In the genomic region with DNA sequence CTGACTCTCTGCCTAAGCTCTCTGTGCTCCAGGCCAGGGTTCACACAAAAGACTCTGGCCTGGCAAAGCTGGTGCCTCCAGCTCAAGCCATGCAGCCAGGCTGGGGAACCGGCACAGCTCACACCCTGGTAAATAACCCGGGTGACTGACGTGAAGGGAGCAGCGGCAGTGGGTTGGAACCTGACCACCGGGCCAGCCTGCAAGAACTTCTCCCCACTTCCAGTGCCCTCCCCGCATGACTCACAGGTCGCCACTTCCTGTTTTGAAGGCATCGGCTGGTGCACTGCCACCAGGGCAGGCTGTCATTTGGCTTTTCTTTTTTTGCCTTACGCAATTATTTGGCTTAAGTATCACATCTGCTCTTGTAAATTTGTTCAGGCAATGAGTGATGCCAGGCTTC, we compare ENCODE assay signal across 8 mouse cellular contexts.
DNase-seq lines count a peak whose midpoint lies in the region; ATAC-seq and TF ChIP-seq lines count a peak whose summit lies in the region.

No protein-coding gene starts in this region.

- intact Hi-C loops in left cerebral cortex, postnatal 14 days (cut with DNase I): no loop called here
- intact Hi-C loops in left cerebral cortex, postnatal 4 days (cut with DNase I): no loop called here

- H3K36me3 ChIP-seq in heart, embryonic 12.5 days: peaks cover 11% of the 10 kb centered on the region; the same call in 1 of the 2 replicates
- H3K36me3 ChIP-seq in lung, embryonic 15.5 days: no peaks in the 10 kb centered on the region
- no peaks in the 10 kb centered on the region for H3K36me3 ChIP-seq in hindbrain, postnatal 0 days (ENCODE audit: insufficient read depth, low read length)

- ATAC-seq in heart, embryonic 12.5 days (ENCODE audit: insufficient number of reproducible peaks, low FRiP score): 0 out of 2 replicates have a peak, but pooled peaks have one; percentile 38
- peak; percentile 46 for ATAC-seq in lung, embryonic 15.5 days (ENCODE audit: borderline replicate concordance, extremely low read depth, low FRiP score, low TSS enrichment)
- ATAC-seq in hindbrain, postnatal 0 days: no peak

- H3K27ac ChIP-seq in brown adipose tissue, adult 24 weeks (replicated peaks; ENCODE audit: low read depth, low read length): peak overlapping the region; percentile 87
- peak overlapping the region; percentile 67 for H3K27ac ChIP-seq in heart, embryonic 12.5 days (ENCODE audit: poor library complexity, severe bottlenecking)
- H3K27ac ChIP-seq in lung, embryonic 15.5 days: peak overlapping the region; percentile 83
- H3K27ac ChIP-seq in hindbrain, postnatal 0 days: no peak overlapping the region

- H3K4me1 ChIP-seq in brown adipose tissue, adult 24 weeks (ENCODE audit: control insufficient read depth, insufficient read depth, insufficient read length, low read length): peaks cover 27% of the 10 kb centered on the region
- peaks cover 34% of the 10 kb centered on the region for H3K4me1 ChIP-seq in heart, embryonic 12.5 days (replicated peaks)
- H3K4me1 ChIP-seq in lung, embryonic 15.5 days: peaks cover 26% of the 10 kb centered on the region
- H3K4me1 ChIP-seq in hindbrain, postnatal 0 days (ENCODE audit: insufficient read depth, low read length): no peaks in the 10 kb centered on the region; the same call in 1 of the 2 replicates

- no peaks in the 10 kb centered on the region for H3K9me3 ChIP-seq in heart, embryonic 12.5 days (replicated peaks)
- H3K9me3 ChIP-seq in lung, embryonic 15.5 days: no peaks in the 10 kb centered on the region
- H3K9me3 ChIP-seq in hindbrain, postnatal 0 days (ENCODE audit: low read length): no peaks in the 10 kb centered on the region

- no peak overlapping the region for H3K9ac ChIP-seq in heart, embryonic 12.5 days
- no peak overlapping the region for H3K9ac ChIP-seq in lung, embryonic 15.5 days
- H3K9ac ChIP-seq in hindbrain, postnatal 0 days (replicated peaks; ENCODE audit: low read length): no peak overlapping the region

- H3K4me2 ChIP-seq in heart, embryonic 12.5 days: no peak overlapping the region
- H3K4me2 ChIP-seq in lung, embryonic 15.5 days: no peak overlapping the region
- no peak overlapping the region for H3K4me2 ChIP-seq in hindbrain, postnatal 0 days (ENCODE audit: low read depth, low read length)

- WGBS in heart, embryonic 12.5 days: 55% methylated on average over 9 of the region's 9 CpGs
- 25% methylated on average over 9 of the region's 9 CpGs for WGBS in lung, embryonic 15.5 days
- WGBS in hindbrain, postnatal 0 days: 57% methylated on average over 9 of the region's 9 CpGs

- no peaks in the 10 kb centered on the region for H3K27me3 ChIP-seq in heart, embryonic 12.5 days (replicated peaks)
- no peaks in the 10 kb centered on the region for H3K27me3 ChIP-seq in lung, embryonic 15.5 days
- H3K27me3 ChIP-seq in hindbrain, postnatal 0 days (ENCODE audit: insufficient read depth, low read length): no peaks in the 10 kb centered on the region

- peak; percentile 35 to 49 for DNase-seq in left cerebral cortex, postnatal 14 days (ENCODE audit: low spot score in 2 of 2)
- DNase-seq in left cerebral cortex, postnatal 4 days: no peak
- peak; percentile 62 to 68 for DNase-seq in kidney, postnatal 36 days
- DNase-seq in spleen, postnatal 14 days (ENCODE audit: low spot score in 2 of 2): peak; percentile 66 to 72
- no peak for DNase-seq in hindbrain, postnatal 0 days (ENCODE audit: low spot score)

- H3K4me3 ChIP-seq in brown adipose tissue, adult 24 weeks (ENCODE audit: insufficient read depth, low read depth, low read length): peak overlapping the region; percentile 4; the same call in 1 of the 2 replicates
- H3K4me3 ChIP-seq in heart, embryonic 12.5 days: no peak overlapping the region
- H3K4me3 ChIP-seq in lung, embryonic 15.5 days: no peak overlapping the region
- H3K4me3 ChIP-seq in hindbrain, postnatal 0 days (ENCODE audit: low read length): no peak overlapping the region

- no peak for TF ChIP-seq CTCF in hindbrain, postnatal 0 days (IDR thresholded peaks at IDR 0.05; ENCODE audit: low read depth)

Comparison
In these comparisons a context has a peak if more than half of its experiments do, and no peak if none do; other contexts are left out.
1. DNase-seq: peak in left cerebral cortex, postnatal 14 days (2 of 2), kidney, postnatal 36 days (2 of 2) and spleen, postnatal 14 days (2 of 2); none in left cerebral cortex, postnatal 4 days (single experiment) and hindbrain, postnatal 0 days (single experiment).